Mouse (Mus musculus): ENCODE data around the gene Gm3285. TPM values are rescaled to one million over a fixed set of nuclear protein-coding genes. Genes with fewer than 3 reads are reported as not detected.

The Gm3285 gene
- polyA plus RNA-seq, 1 experiment = not detected

- H3K4me3 ChIP-seq (ENCODE audit: insufficient read depth, low read length) = no peak overlapping the region
- no peaks in the 10 kb centered on the region for H3K4me1 ChIP-seq (ENCODE audit: control insufficient read depth, insufficient read depth, low read length)
- no peak overlapping the region for H3K27ac ChIP-seq (ENCODE audit: insufficient read depth, low read length)
- TF ChIP-seq POLR2A (IDR thresholded peaks at IDR 0.05; ENCODE audit: extremely low read depth, insufficient read depth, low read length) = no peak
- no peak for TF ChIP-seq CTCF (IDR thresholded peaks at IDR 0.05; ENCODE audit: extremely low read depth, insufficient read depth, low read length)
Observed at GRCm38 (mm10) chr10:77847538-77847937, 14.2 kb upstream of the Gm3285 start.

DNA sequence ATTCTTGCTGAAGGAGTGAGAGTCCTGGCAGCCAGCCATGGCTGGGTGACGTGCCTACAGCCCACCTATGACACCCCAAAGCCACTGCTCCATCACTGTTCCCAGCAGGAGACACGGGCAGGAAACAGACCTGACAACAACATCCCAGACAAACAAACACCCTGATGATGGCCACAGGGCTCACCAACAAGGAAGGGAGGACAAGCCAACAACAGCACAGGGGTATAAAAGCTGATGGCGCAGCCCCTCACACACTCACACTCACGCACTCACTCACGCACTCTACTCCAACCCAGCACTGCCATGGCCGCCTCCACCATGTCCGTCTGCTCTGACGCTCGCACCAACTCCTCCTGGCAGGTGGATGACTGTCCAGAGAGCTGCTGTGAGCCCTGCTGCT lies 9.2 kb upstream of the Gm3285 start, which contains the start of gene Gm10318:
Gm10318 (plus strand) TSS at position 301 of the 400 bp plus-strand sequence.
- no peak within 1 kb of the TSS for H3K27ac ChIP-seq (ENCODE audit: insufficient read depth, low read length)
- no peaks in the 10 kb centered on the region for H3K4me1 ChIP-seq (ENCODE audit: control insufficient read depth, insufficient read depth, low read length)
- TF ChIP-seq POLR2A (IDR thresholded peaks at IDR 0.05; ENCODE audit: extremely low read depth, insufficient read depth, low read length) (no peak), CTCF (IDR thresholded peaks at IDR 0.05; ENCODE audit: extremely low read depth, insufficient read depth, low read length) (no peak)
- no peak within 1 kb of the TSS for H3K4me3 ChIP-seq (ENCODE audit: insufficient read depth, low read length)

DNA sequence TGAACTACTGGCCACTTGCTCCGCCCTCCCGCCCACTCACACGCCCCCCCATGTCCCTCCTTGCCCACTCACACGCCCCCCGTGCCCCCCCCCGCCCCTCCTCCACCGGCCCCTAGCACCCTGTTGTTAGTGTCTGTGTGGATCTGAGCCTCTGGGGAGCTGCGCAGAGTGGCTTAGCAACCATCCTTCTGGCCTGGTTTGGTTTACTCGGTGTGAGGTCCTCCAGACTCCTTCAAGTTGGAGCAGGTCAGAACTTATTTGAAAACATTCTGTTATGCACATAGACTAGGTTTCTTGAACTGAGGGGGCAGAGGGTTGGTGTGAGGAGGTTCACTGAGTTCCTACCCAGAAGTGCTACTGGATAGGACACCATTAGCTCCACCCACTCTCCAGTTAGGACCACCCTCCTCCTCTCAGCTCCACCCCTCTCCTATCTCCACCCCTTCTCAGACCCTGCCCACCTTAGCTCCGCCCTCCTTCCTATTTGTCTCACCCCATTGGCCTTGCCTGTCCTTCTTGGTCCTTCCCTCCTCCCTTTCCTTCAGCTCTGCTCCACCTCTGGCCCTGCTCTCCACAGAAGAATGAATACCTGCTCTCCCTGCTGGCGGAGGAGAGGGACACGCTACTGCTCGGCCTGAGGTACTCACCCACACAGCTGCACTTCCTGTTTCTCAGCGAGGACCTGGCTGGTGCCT lies 2.4 kb downstream of the Gm3285 start:
- Histone ChIP-seq H3K27ac (ENCODE audit: insufficient read depth, low read length) (no peak overlapping the region), H3K4me3 (ENCODE audit: insufficient read depth, low read length) (no peak overlapping the region), H3K4me1 (ENCODE audit: control insufficient read depth, insufficient read depth, low read length) (no peaks in the 10 kb centered on the region)
- TF ChIP-seq CTCF (IDR thresholded peaks at IDR 0.05; ENCODE audit: extremely low read depth, insufficient read depth, low read length) = no peak
- TF ChIP-seq POLR2A (IDR thresholded peaks at IDR 0.05; ENCODE audit: extremely low read depth, insufficient read depth, low read length) = no peak

GRCm38 (mm10) chr10:77864762-77865143 lies 3.0 kb downstream of the Gm3285 start:
- TF ChIP-seq CTCF (IDR thresholded peaks at IDR 0.05; ENCODE audit: extremely low read depth, insufficient read depth, low read length) = no peak
- TF ChIP-seq POLR2A (IDR thresholded peaks at IDR 0.05; ENCODE audit: extremely low read depth, insufficient read depth, low read length) = no peak
- Histone ChIP-seq H3K4me3 (ENCODE audit: insufficient read depth, low read length) (no peak overlapping the region), H3K27ac (ENCODE audit: insufficient read depth, low read length) (no peak overlapping the region), H3K4me1 (ENCODE audit: control insufficient read depth, insufficient read depth, low read length) (no peaks in the 10 kb centered on the region)

DNA sequence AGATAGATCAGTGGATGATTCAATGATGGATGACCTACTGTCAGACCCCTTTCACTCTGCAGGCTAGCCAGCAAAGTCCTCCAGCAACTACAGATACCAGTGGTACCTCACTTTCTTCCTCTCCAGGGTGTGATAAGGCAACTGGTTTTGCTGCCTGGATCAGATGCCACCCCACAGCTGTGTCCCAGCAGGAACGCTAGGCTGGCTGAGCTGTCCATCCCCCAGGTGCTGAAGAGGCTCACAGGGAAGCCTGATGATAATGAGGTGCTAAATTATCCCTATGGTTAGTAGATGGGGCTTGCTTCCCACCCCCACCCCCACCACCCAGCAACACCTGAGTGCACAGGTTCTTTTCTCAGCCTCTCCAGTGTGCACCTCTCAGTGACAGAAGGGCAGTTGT lies 5.8 kb downstream of the Gm3285 start:
- Histone ChIP-seq H3K27ac (ENCODE audit: insufficient read depth, low read length) (no peak overlapping the region), H3K4me3 (ENCODE audit: insufficient read depth, low read length) (no peak overlapping the region), H3K4me1 (ENCODE audit: control insufficient read depth, insufficient read depth, low read length) (no peaks in the 10 kb centered on the region)
- TF ChIP-seq POLR2A (IDR thresholded peaks at IDR 0.05; ENCODE audit: extremely low read depth, insufficient read depth, low read length) = no peak
- TF ChIP-seq CTCF (IDR thresholded peaks at IDR 0.05; ENCODE audit: extremely low read depth, insufficient read depth, low read length) = no peak

DNA sequence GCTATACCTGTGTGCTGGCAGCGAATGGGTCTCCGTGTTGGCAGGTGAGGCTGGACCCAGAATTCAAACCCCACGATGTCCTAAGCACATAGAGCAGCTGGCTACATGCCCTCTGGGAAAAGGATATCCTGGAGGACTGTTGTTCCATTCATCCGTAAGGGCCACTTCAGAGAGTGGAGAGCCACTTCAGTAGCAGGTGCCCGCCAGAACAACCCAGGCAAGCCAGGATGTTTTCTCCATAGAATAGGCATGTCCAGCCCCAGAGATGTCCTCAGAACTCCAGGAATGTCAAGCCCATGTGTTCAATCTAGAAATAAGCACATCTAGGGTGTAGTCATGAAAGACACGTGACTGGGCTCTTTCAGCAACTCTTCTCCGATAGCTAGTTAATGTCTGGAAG lies 7.9 kb downstream of the Gm3285 start:
- no peaks in the 10 kb centered on the region for H3K4me1 ChIP-seq (ENCODE audit: control insufficient read depth, insufficient read depth, low read length)
- TF ChIP-seq CTCF (IDR thresholded peaks at IDR 0.05; ENCODE audit: extremely low read depth, insufficient read depth, low read length) (no peak), POLR2A (IDR thresholded peaks at IDR 0.05; ENCODE audit: extremely low read depth, insufficient read depth, low read length) (no peak)

DNA sequence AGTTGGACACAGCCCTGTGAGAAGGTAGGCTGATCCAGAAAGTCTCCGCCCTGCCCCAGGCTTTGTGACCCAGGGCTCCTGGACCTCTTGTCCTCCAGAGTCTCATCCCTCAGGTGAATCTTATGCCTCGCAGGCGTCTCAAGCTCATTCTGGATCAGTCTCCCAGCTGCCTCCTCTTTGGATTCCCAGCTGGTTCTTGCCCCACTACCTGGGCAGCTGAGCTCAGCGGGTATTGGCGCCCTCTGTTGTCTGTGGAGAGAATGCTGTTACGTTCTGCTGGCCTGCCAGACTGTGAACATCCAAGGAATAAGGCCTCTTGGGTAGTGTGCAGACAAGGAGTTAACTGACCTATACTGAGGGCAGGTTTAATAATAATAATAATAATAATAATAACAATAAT lies 17.2 kb downstream of the Gm3285 start:
- TF ChIP-seq POLR2A (IDR thresholded peaks at IDR 0.05; ENCODE audit: extremely low read depth, insufficient read depth, low read length) = no peak
- TF ChIP-seq CTCF (IDR thresholded peaks at IDR 0.05; ENCODE audit: extremely low read depth, insufficient read depth, low read length) = peak; percentile 60
- H3K4me1 ChIP-seq (ENCODE audit: control insufficient read depth, insufficient read depth, low read length) = no peaks in the 10 kb centered on the region
- H3K4me3 ChIP-seq (ENCODE audit: insufficient read depth, low read length) = no peak overlapping the region
- no peak overlapping the region for H3K27ac ChIP-seq (ENCODE audit: insufficient read depth, low read length)

More for the DNA sequence above, 7.9 kb downstream of the Gm3285 start:
- H3K4me3 ChIP-seq (ENCODE audit: insufficient read depth, low read length) = no peak overlapping the region
- no peak overlapping the region for H3K27ac ChIP-seq (ENCODE audit: insufficient read depth, low read length)

GRCm38 (mm10) chr10:77880305-77880704 lies 18.5 kb downstream of the Gm3285 start:
- TF ChIP-seq CTCF (IDR thresholded peaks at IDR 0.05; ENCODE audit: extremely low read depth, insufficient read depth, low read length) (no peak), POLR2A (IDR thresholded peaks at IDR 0.05; ENCODE audit: extremely low read depth, insufficient read depth, low read length) (no peak)
- no peaks in the 10 kb centered on the region for H3K4me1 ChIP-seq (ENCODE audit: control insufficient read depth, insufficient read depth, low read length)
- H3K4me3 ChIP-seq (ENCODE audit: insufficient read depth, low read length) = no peak overlapping the region
- no peak overlapping the region for H3K27ac ChIP-seq (ENCODE audit: insufficient read depth, low read length)

- Histone ChIP-seq H3K27ac (ENCODE audit: insufficient read depth, low read length) (no peak overlapping the region), H3K4me1 (ENCODE audit: control insufficient read depth, insufficient read depth, low read length) (no peaks in the 10 kb centered on the region), H3K4me3 (ENCODE audit: insufficient read depth, low read length) (no peak overlapping the region)
- TF ChIP-seq CTCF (IDR thresholded peaks at IDR 0.05; ENCODE audit: extremely low read depth, insufficient read depth, low read length) = no peak
- TF ChIP-seq POLR2A (IDR thresholded peaks at IDR 0.05; ENCODE audit: extremely low read depth, insufficient read depth, low read length) = no peak
Observed at GRCm38 (mm10) chr10:77882553-77882952, 20.8 kb downstream of the Gm3285 start.

- TF ChIP-seq POLR2A (IDR thresholded peaks at IDR 0.05; ENCODE audit: extremely low read depth, insufficient read depth, low read length) (no peak), CTCF (IDR thresholded peaks at IDR 0.05; ENCODE audit: extremely low read depth, insufficient read depth, low read length) (peak; percentile 43)
- H3K27ac ChIP-seq (ENCODE audit: insufficient read depth, low read length) = no peak overlapping the region
- no peak overlapping the region for H3K4me3 ChIP-seq (ENCODE audit: insufficient read depth, low read length)
- H3K4me1 ChIP-seq (ENCODE audit: control insufficient read depth, insufficient read depth, low read length) = no peaks in the 10 kb centered on the region
Observed at GRCm38 (mm10) chr10:77886007-77886747, 24.4 kb downstream of the Gm3285 start.
